Mouse (Mus musculus) hindbrain, postnatal 0 days (tissue): ENCODE data around the gene Odf2. TPM values are rescaled to one million over a fixed set of nuclear protein-coding genes. Genes with fewer than 3 reads are reported as not detected.

Experiments used
- ATAC-seq: fragments of 200-750 bp; cut with Nextera tagmentation; 2 replicates; pipeline ENCODE4 v1.8.0; 2017; ENCODE audit warnings: mild to moderate bottlenecking, moderate TSS enrichment, moderate library complexity
- DNase-seq: peaks from one replicate; pipeline ENCODE4 v3.0.0-alpha.2; 2015; ENCODE audit warnings: low spot score
- H3K27ac ChIP-seq: fragments of 300-500 bp; sonication (generic); 2 replicates; pipeline ENCODE4 v1.5.1; 2014; ENCODE audit warnings: mild to moderate bottlenecking
- H3K27me3 ChIP-seq: fragments of 300-500 bp; sonication (generic); 2 replicates; pipeline ENCODE4 v1.6.1; 2014; ENCODE audit warnings: low read length, mixed read lengths; ENCODE audit not compliant: insufficient read depth
- H3K36me3 ChIP-seq: fragments of 300-500 bp; sonication (generic); 2 replicates; pipeline ENCODE4 v1.6.1; 2014; ENCODE audit warnings: low read length, mixed read lengths; ENCODE audit not compliant: insufficient read depth
- H3K4me1 ChIP-seq: fragments of 300-500 bp; sonication (generic); 2 replicates; pipeline ENCODE4 v1.6.1; 2014; ENCODE audit warnings: antibody characterized with exemption, low read length, mixed read lengths; ENCODE audit not compliant: insufficient read depth
- H3K4me2 ChIP-seq: fragments of 300-500 bp; sonication (generic); 2 replicates; pipeline ENCODE4 v1.6.1; 2014; ENCODE audit warnings: low read depth, mild to moderate bottlenecking, low read length, moderate library complexity, mixed read lengths
- H3K4me3 ChIP-seq: fragments of 300-500 bp; sonication (generic); 2 replicates; pipeline ENCODE4 v1.5.1; 2014; ENCODE audit warnings: low read length
- H3K9ac ChIP-seq: fragments of 300-500 bp; sonication (generic); replicated peaks from 2 replicates; pipeline ENCODE4 v1.6.1; 2014; ENCODE audit warnings: mild to moderate bottlenecking, low read length, moderate library complexity, mixed read lengths
- H3K9me3 ChIP-seq: fragments of 300-500 bp; sonication (generic); 2 replicates; pipeline ENCODE4 v1.6.1; 2016; ENCODE audit warnings: low read length, mixed read lengths
- CTCF ChIP-seq: IDR thresholded peaks from 2 replicates; pipeline ENCODE4 v1.5.1; 2016; ENCODE audit warnings: antibody characterized with exemption, control low read depth, low read depth
- whole genome bisulfite sequencing: fragments of 180-500 bp; shearing (Covaris S2); extraction: QIAGEN DNeasy Blood & Tissue Kit; methylation state at CpG from one replicate; pipeline ENCODE4 v1.1.7; 2014; 5-methylcytosine and 5-hydroxymethylcytosine counted together
- polyA plus RNA-seq: library from polyadenylated mRNA; unstranded; fragments of >200 nt; fragmentation: Nextera tagmentation; extraction: Ambion mirVana; gene quantifications from 2 replicates; pipeline ENCODE4 v1.2.1, GENCODE M21; 2015
- total RNA-seq: library from RNA; depleted of rRNA; stranded (reverse); fragments of >200 nt; gene quantifications from 2 replicates; pipeline ENCODE4 v1.2.3, GENCODE M21; 2014

The Odf2 gene
- total and polyA plus RNA-seq, 2 experiments from 2014 or later, result 73.1 to 78.2 TPM

DNA sequence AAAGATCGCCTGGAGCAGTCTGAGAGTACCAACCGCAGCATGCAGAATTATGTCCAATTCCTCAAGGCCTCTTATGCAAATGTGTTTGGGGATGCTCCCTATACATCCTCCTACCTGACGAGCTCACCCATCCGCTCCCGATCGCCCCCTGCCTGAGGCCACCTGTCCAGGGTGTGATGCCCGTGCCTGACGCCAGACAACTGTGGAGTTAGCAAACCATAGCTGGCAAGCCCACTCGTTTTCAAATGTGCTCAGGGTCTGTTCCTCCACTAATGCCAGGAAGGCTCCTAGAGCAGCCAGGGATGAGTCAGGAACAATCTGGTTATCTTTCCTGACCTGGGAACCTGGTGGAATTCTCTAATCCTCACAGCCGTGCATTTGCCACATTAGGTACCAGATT lies 41.5 kb downstream of the Odf2 start:
- Histone ChIP-seq H3K9me3 (no peaks in the 10 kb centered on the region), H3K4me3 (no peak overlapping the region), H3K36me3 (peaks cover 51% of the 10 kb centered on the region), H3K9ac (no peak overlapping the region), H3K27ac (no peak overlapping the region), H3K27me3 (no peaks in the 10 kb centered on the region), H3K4me2 (no peak overlapping the region), H3K4me1 (no peaks in the 10 kb centered on the region)
- 83% methylated on average over 10 of the region's 10 CpGs for WGBS
- ATAC-seq, result no peak
- no peak for TF ChIP-seq CTCF
- peak; percentile 36 for DNase-seq

- 77% methylated on average over 6 of the region's 6 CpGs for WGBS
- H3K27ac ChIP-seq, result no peak overlapping the region
- H3K4me3 ChIP-seq, result no peak overlapping the region
- no peak for TF ChIP-seq CTCF
- ATAC-seq (no peak), DNase-seq (no peak)
- H3K36me3 ChIP-seq, result peaks cover 45% of the 10 kb centered on the region
- no peaks in the 10 kb centered on the region for H3K27me3 ChIP-seq
- no peak overlapping the region for H3K4me2 ChIP-seq
- H3K9ac ChIP-seq, result no peak overlapping the region
- H3K4me1 ChIP-seq, result no peaks in the 10 kb centered on the region; the same call in 1 of the 2 replicates
- H3K9me3 ChIP-seq, result no peaks in the 10 kb centered on the region
These were observed 42.2 kb downstream of the Odf2 start for GRCm38 (mm10) chr2:29931194-29931593.

- peak within 1 kb of the TSS; percentile 66 for H3K4me2 ChIP-seq
- H3K9me3 ChIP-seq, result no peaks in the 10 kb centered on the region
- H3K36me3 ChIP-seq, result peaks cover 24% of the 10 kb centered on the region
- peak; percentile 82 for TF ChIP-seq CTCF
- H3K27me3 ChIP-seq, result no peaks in the 10 kb centered on the region
- peak within 1 kb of the TSS; percentile 56 for H3K9ac ChIP-seq
- peak; percentile 98 for ATAC-seq
- H3K27ac ChIP-seq, result peak within 1 kb of the TSS; percentile 81
- H3K4me3 ChIP-seq, result peak within 1 kb of the TSS; percentile 90
- DNase-seq, result peak; percentile 98
- WGBS, result 2% methylated on average over 44 of the region's 44 CpGs
- H3K4me1 ChIP-seq, result no peaks in the 10 kb centered on the region; the same call in 1 of the 2 replicates
These were observed 46.0 kb downstream of the Odf2 start, which contains the start of gene Gle1 for GRCm38 (mm10) chr2:29934906-29935599. Gene Gle1, plus strand, starts transcription at chr2:29935426.

DNA sequence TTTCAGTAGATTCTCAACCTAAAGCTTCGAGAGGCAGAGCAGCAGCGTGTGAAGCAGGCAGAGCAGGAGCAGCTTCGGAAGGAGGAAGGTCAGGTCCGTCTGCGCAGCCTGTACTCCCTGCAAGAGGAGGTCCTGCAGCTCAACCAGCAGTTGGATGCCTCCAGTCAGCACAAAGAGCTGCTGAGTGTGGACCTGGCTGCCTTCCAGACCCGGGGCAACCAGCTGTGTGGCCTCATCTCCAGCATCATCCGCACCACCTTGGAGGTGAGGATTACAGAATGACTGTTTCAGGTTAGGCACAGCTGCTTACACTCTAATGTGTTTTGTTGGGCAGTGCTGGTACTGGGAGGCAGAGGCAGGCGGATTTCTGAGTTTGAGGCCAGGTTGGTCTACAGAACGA lies 51.1 kb downstream of the Odf2 start:
- no peak overlapping the region for H3K4me2 ChIP-seq
- 89% methylated on average over 9 of the region's 9 CpGs for WGBS
- no peaks in the 10 kb centered on the region; the same call in 1 of the 2 replicates for H3K4me1 ChIP-seq
- ATAC-seq, result no peak
- H3K9me3 ChIP-seq, result no peaks in the 10 kb centered on the region
- H3K36me3 ChIP-seq, result peaks cover 43% of the 10 kb centered on the region
- H3K9ac ChIP-seq, result no peak overlapping the region
- no peak overlapping the region for H3K4me3 ChIP-seq
- no peak for TF ChIP-seq CTCF
- H3K27me3 ChIP-seq, result no peaks in the 10 kb centered on the region
- H3K27ac ChIP-seq, result no peak overlapping the region
- no peak for DNase-seq

DNA sequence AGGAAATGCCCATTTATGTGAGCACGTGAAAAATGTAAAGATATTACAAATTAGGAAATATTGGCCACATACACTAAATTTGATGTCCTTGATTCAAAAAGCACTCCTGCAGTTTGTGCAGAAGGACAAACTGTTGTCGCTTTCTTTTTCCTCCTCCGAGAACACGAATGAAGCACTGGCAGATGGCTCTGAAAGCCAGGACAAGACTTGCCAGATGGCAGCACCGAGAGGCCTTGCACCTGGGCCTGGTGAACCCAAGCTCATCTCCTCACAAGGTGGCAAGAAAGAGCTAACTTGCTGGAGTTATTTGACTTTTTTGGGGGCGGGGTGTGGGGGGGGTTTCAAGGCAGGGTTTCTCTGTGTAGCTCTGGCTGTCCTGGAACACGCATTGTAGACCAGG lies 51.8 kb downstream of the Odf2 start:
- no peak overlapping the region for H3K4me3 ChIP-seq
- no peaks in the 10 kb centered on the region; the same call in 1 of the 2 replicates for H3K4me1 ChIP-seq
- no peaks in the 10 kb centered on the region for H3K9me3 ChIP-seq
- WGBS, result 91% methylated on average over 7 of the region's 7 CpGs
- H3K36me3 ChIP-seq, result peaks cover 49% of the 10 kb centered on the region
- H3K4me2 ChIP-seq, result no peak overlapping the region
- ATAC-seq, result no peak
- DNase-seq, result no peak
- H3K9ac ChIP-seq, result no peak overlapping the region
- no peak for TF ChIP-seq CTCF
- H3K27ac ChIP-seq, result no peak overlapping the region
- no peaks in the 10 kb centered on the region for H3K27me3 ChIP-seq

DNA sequence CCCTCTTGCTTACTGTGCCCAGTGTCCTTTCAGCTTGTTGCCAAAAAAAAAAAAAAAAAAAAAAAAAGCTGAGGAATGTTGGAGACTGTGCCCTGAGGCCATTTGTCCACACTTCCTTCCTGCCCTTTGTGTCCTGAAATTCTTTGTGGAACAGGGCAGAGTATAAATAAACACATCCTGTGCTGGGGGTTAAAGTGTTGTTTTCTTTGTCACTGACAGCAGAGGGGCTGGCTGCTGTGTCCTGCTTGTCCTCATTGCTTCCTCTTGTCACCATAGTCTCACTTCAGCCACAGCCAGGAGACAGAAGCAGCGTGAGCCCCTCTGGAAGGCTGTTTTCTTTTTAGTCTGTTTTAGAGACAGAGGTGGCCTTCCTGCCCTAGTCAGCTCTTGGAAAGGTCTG lies 55.7 kb downstream of the Odf2 start:
- no peak for TF ChIP-seq CTCF
- H3K4me2 ChIP-seq, result no peak overlapping the region
- WGBS, result 58% methylated on average over 1 of the region's 1 CpGs

DNA sequence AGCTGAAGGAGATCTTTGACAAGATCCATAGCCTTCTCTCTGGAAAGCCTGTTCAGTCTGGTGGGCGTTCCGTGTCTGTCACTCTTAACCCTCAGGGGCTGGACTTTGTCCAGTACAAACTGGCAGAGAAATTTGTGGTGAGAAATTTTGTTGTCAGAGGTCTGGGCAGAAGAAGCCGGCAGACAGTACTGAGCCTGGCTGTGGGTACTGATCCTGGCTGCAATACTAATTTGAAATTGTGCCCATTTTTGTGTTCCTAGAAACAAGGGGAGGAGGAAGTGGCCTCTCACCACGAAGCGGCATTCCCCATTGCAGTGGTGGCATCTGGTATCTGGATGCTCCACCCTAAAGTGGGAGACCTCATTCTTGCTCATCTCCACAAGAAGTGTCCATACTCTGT lies 59.9 kb downstream of the Odf2 start:
- WGBS, result 85% methylated on average over 5 of the region's 5 CpGs
- DNase-seq, result no peak
- no peak for ATAC-seq

More for the DNA sequence above, 55.7 kb downstream of the Odf2 start:
- no peak overlapping the region for H3K9ac ChIP-seq
- H3K4me1 ChIP-seq, result no peaks in the 10 kb centered on the region
- ATAC-seq, result no peak; the same call in 1 of the 2 replicates
- H3K36me3 ChIP-seq, result peaks cover 69% of the 10 kb centered on the region
- DNase-seq, result no peak
- H3K27ac ChIP-seq, result no peak overlapping the region
- no peaks in the 10 kb centered on the region for H3K27me3 ChIP-seq
- H3K4me3 ChIP-seq, result no peak overlapping the region
- H3K9me3 ChIP-seq, result no peaks in the 10 kb centered on the region

More for the DNA sequence above, 59.9 kb downstream of the Odf2 start:
- no peaks in the 10 kb centered on the region for H3K4me1 ChIP-seq
- TF ChIP-seq CTCF, result no peak
- H3K9me3 ChIP-seq, result no peaks in the 10 kb centered on the region
- no peaks in the 10 kb centered on the region for H3K27me3 ChIP-seq
- no peak overlapping the region for H3K9ac ChIP-seq
- H3K27ac ChIP-seq, result no peak overlapping the region
- no peak overlapping the region for H3K4me2 ChIP-seq
- H3K4me3 ChIP-seq, result no peak overlapping the region
- H3K36me3 ChIP-seq, result peaks cover 64% of the 10 kb centered on the region
